Mouse (Mus musculus) CH12.LX (cell line): ENCODE data around the gene Zbtb26. TPM values are rescaled to one million over a fixed set of nuclear protein-coding genes. Genes with fewer than 3 reads are reported as not detected.

Experiments
- DNase-seq: peaks from one replicate; pipeline ENCODE4 v3.0.0-alpha.2; 2013; ENCODE audit errors: extremely low read depth
- H3K27ac ChIP-seq: 2 replicates; pipeline ENCODE4 v1.5.1; 2012; ENCODE audit warnings: low read depth, mild to moderate bottlenecking, control low read depth, moderate library complexity; ENCODE audit not compliant: insufficient read depth
- H3K27me3 ChIP-seq: replicated peaks from 2 replicates; pipeline ENCODE3; 2012; ENCODE audit warnings: inconsistent platforms
- H3K36me3 ChIP-seq, 2 experiments: replicated peaks in 1 of 2; 2 replicates each; pipeline versions ENCODE3 to v1.6.1; 2012; ENCODE audit warnings: inconsistent platforms in 1 of 2, low read length in 1 of 2, mild to moderate bottlenecking in 1 of 2, mixed read lengths in 1 of 2, moderate library complexity in 1 of 2; ENCODE audit not compliant: control insufficient read depth in 1 of 2, insufficient read depth in 1 of 2
- H3K4me1 ChIP-seq, 2 experiments: 2 replicates each; pipeline ENCODE4 v1.6.1; 2012; ENCODE audit warnings: inconsistent platforms in 1 of 2, moderate library complexity in 1 of 2; ENCODE audit not compliant: insufficient read depth in 2 of 2, control insufficient read depth in 1 of 2
- H3K4me2 ChIP-seq: 2 replicates; pipeline ENCODE4 v1.6.1; 2012; ENCODE audit warnings: low read depth, mild to moderate bottlenecking, control low read depth; ENCODE audit not compliant: poor library complexity, insufficient read depth, severe bottlenecking
- H3K4me3 ChIP-seq, 3 experiments: fragments of 150-350 bp in 1 of 3; sonication (generic) in 1 of 3; replicated peaks in 1 of 3; 2 replicates each; pipeline versions ENCODE3 to v1.5.1; 2011 to 2012; ENCODE audit warnings: low read depth in 2 of 3, low read length in 2 of 3, mild to moderate bottlenecking in 2 of 3, moderate library complexity in 2 of 3, control low read depth in 1 of 3, improper control_type of control experiment in 1 of 3, inconsistent platforms in 1 of 3, mixed read lengths in 1 of 3; ENCODE audit not compliant: poor library complexity in 1 of 3
- H3K79me2 ChIP-seq: replicated peaks from 2 replicates; pipeline ENCODE4 v1.6.1; 2012; ENCODE audit warnings: mild to moderate bottlenecking, moderate library complexity; ENCODE audit not compliant: control insufficient read depth, poor library complexity, insufficient read depth, severe bottlenecking; ENCODE audit errors: extremely low read depth
- H3K9ac ChIP-seq: 2 replicates; pipeline ENCODE4 v1.6.1; 2012; ENCODE audit warnings: low read depth, mild to moderate bottlenecking, control low read depth, moderate library complexity; ENCODE audit not compliant: insufficient read depth
- H3K9me3 ChIP-seq: replicated peaks from 2 replicates; pipeline ENCODE3; 2012; ENCODE audit warnings: low read length, inconsistent platforms, mixed read lengths
- BHLHE40 ChIP-seq: IDR thresholded peaks from 2 replicates; pipeline ENCODE4 v1.6.1; 2011; ENCODE audit warnings: mild to moderate bottlenecking, low read depth, low read length, improper control_type of control experiment
- CHD1 ChIP-seq: IDR thresholded peaks from 2 replicates; pipeline ENCODE4 v1.6.1; 2012; ENCODE audit warnings: low read depth, low read length, improper control_type of control experiment, inconsistent platforms
- ELF1 ChIP-seq: IDR thresholded peaks from 2 replicates; pipeline ENCODE4 v1.6.1; 2014; ENCODE audit warnings: low read depth, mild to moderate bottlenecking, inconsistent platforms, low read length, improper control_type of control experiment
- ETS1 ChIP-seq: conservative IDR thresholded peaks from 2 replicates; pipeline ENCODE4 v1.6.1; 2012; ENCODE audit warnings: low read depth, mild to moderate bottlenecking, inconsistent platforms, low read length, improper control_type of control experiment, moderate library complexity
- IRF4 ChIP-seq: IDR thresholded peaks from 2 replicates; pipeline ENCODE4 v1.6.1; 2014; ENCODE audit warnings: low read depth, mild to moderate bottlenecking, inconsistent platforms, low read length, improper control_type of control experiment
- MXI1 ChIP-seq: IDR thresholded peaks from 2 replicates; pipeline ENCODE4 v1.6.1; 2011; ENCODE audit warnings: mild to moderate bottlenecking, low read depth, low read length, improper control_type of control experiment
- PAX5 ChIP-seq: IDR thresholded peaks from 2 replicates; pipeline ENCODE4 v1.6.1; 2012; ENCODE audit warnings: low read length, inconsistent platforms, mixed read lengths
- POLR2A ChIP-seq: IDR thresholded peaks from 2 replicates; pipeline ENCODE4 v1.6.1; 2011; ENCODE audit warnings: low read depth, mild to moderate bottlenecking, improper control_type of control experiment, low read length
- SIN3A ChIP-seq: IDR thresholded peaks from 2 replicates; pipeline ENCODE4 v1.6.1; 2012; ENCODE audit warnings: low read length, improper control_type of control experiment, inconsistent platforms
- SMC3 ChIP-seq: IDR thresholded peaks from 2 replicates; pipeline ENCODE4 v1.6.1; 2011; ENCODE audit warnings: low read depth, low read length, improper control_type of control experiment
- TBP ChIP-seq: conservative IDR thresholded peaks from 2 replicates; pipeline ENCODE4 v1.6.1; 2011; ENCODE audit warnings: low read depth, low read length, improper control_type of control experiment
- TCF12 ChIP-seq: IDR thresholded peaks from 2 replicates; pipeline ENCODE4 v1.6.1; 2014; ENCODE audit warnings: low read depth, mild to moderate bottlenecking, inconsistent platforms, low read length, improper control_type of control experiment
- UBTF ChIP-seq: IDR thresholded peaks from 2 replicates; pipeline ENCODE4 v1.6.1; 2012; ENCODE audit warnings: low read depth, mild to moderate bottlenecking, inconsistent platforms, low read length, improper control_type of control experiment, moderate library complexity
- USF2 ChIP-seq: conservative IDR thresholded peaks from 2 replicates; pipeline ENCODE4 v1.6.1; 2011; ENCODE audit warnings: low read depth, low read length, improper control_type of control experiment
- ZKSCAN1 ChIP-seq: IDR thresholded peaks from 2 replicates; pipeline ENCODE4 v1.6.1; 2012; ENCODE audit warnings: low read depth, inconsistent platforms, low read length, improper control_type of control experiment, borderline replicate concordance
- dilution Hi-C: fragments of 300-500 bp; cut with MboI; formaldehyde crosslinking; loops from 2 replicates; pipeline ENCODE4 v1.14.3; 2020; ENCODE audit warnings: low sequenced_read_pairs; ENCODE audit not compliant: extremely low pct_unique_long_range_greater_than_20kb, extremely low pct_ligation_motif_present
- in situ Hi-C: fragments of 300-500 bp; cut with MboI; formaldehyde crosslinking; loops from 3 replicates; pipeline ENCODE4 v1.14.3; 2019; ENCODE audit warnings: low sequenced_read_pairs, low pct_ligation_motif_present, low pct_unique_long_range_greater_than_20kb, mixed read lengths
- polyA plus RNA-seq: library from polyadenylated mRNA; unstranded; fragments of >175 nt; gene quantifications from 2 replicates; pipeline ENCODE4 v1.2.1, GENCODE M21; 2012; ENCODE audit warnings: low read depth; ENCODE audit not compliant: insufficient read length
- total RNA-seq, 2 experiments: library from RNA; depleted of rRNA; stranded (reverse); fragments of 300-350 nt in 1 of 2; fragments of >200 nt in 1 of 2; gene quantifications; 2 replicates each; pipeline ENCODE4 v1.2.3; 2012 to 2014

Zbtb26 gene
- total and polyA plus RNA-seq, 3 experiments = 4.1 to 7.4 (median 6.8) TPM

DNA sequence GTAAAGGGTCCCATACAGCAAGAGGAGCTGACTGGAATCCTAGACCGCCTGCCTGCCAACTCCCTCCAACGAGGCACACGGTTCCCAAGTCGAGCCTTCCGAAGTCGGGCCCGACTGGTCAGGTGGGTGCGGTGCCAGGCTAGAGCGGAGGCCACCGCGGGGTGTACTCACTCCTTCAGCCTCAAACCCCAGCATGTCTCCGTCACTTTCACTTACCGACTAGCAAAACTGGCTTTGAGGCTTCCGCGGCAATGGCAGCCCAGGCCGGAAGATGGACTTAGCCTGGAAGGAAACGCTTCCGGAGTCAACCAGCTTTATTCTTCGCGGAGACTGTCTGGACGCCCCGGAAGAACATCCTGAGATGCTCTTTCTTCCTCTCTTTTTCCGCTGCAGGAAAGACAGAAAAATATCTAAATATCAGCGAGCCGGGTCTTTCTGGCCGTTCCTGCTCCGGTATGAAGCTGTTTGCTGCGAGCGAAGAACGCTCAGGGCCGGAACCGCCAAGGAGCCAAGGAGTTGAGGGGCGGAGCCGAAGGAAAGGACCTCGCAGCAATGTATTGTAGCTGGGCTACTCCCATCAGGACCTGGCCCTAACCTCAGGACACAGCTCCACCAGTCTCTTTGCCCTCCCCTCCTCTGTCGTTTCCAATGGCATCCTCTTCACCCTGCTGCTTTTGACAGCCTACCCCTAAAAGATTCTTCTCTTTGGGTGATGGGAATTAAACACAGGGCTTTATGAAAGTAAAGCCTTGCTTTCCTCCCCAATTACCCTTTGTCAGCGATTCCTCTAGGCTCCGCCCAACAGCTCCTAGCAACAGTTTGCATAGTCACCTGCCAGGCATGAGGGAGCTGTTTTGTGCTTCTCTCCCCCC, 12.1 kb downstream of the Zbtb26 start (continued):
- no peak for TF ChIP-seq PAX5
- 0 out of 2 replicates have a peak, but pooled peaks have one; percentile 54 for TF ChIP-seq TCF12
- no peak for TF ChIP-seq ETS1
- TF ChIP-seq POLR2A = peak; percentile 73
- TF ChIP-seq CHD1 = peak; percentile 60; the same call in 1 of the 2 replicates
- TF ChIP-seq TBP = peak; percentile 52; the same call in 1 of the 2 replicates
- TF ChIP-seq IRF4 = peak; percentile 68; the same call in 1 of the 2 replicates
- no peak for TF ChIP-seq USF2
- TF ChIP-seq BHLHE40 = peak; percentile 94
- TF ChIP-seq UBTF = no peak
- TF ChIP-seq ELF1 = peak; percentile 93
- no peak for TF ChIP-seq ZKSCAN1
- peak; percentile 88 for TF ChIP-seq MXI1
- TF ChIP-seq SIN3A = peak; percentile 95
- TF ChIP-seq SMC3 = no peak

DNA sequence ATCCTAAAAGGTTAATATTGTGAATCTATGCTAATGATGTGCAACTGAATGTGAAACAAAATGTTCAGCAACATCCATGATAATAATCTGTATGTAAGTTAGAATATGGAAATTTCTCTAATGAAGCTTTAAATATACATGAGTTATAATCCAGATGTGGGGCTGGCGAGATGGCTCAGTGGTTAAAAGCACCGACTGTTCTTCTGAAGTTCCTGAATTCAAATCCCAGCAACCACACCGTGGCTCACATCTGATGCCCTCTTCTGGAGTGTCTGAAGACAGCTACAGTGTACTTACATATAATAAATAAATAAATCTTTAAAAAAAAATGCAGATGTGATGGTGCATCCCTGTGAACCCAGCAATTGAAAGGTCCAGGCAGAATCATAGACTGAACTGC, 19.3 kb downstream of the Zbtb26 start:
- Histone ChIP-seq H3K4me2 (no peak overlapping the region), H3K9ac (no peak overlapping the region), H3K9me3 (no peaks in the 10 kb centered on the region), H3K4me3 (no peak overlapping the region), H3K4me1 (peaks cover 0 to 43% of the 10 kb centered on the region in 2 experiments; a peak in 2 of 4 replicates), H3K79me2 (peaks cover 30% of the 10 kb centered on the region)
- in situ Hi-C loops = no loop called here
- TF ChIP-seq ETS1 (no peak), ELF1 (no peak), IRF4 (no peak)
- TF ChIP-seq, all 38 proteins: peak for 0
- Histone ChIP-seq H3K27me3 (no peaks in the 10 kb centered on the region), H3K27ac (no peak overlapping the region), H3K36me3 (peaks cover 6 to 15% of the 10 kb centered on the region in 2 experiments)
- dilution Hi-C loops = no loop called here
- DNase-seq = peak; percentile 44
